Mouse (Mus musculus): ENCODE measurements around the gene Nol10. TPM values are rescaled to one million over a fixed set of nuclear protein-coding genes. Genes with fewer than 3 reads are reported as not detected.

The Nol10 gene
- polyA plus RNA-seq, 2 experiments = 7.4 to 10.0 TPM

DNA sequence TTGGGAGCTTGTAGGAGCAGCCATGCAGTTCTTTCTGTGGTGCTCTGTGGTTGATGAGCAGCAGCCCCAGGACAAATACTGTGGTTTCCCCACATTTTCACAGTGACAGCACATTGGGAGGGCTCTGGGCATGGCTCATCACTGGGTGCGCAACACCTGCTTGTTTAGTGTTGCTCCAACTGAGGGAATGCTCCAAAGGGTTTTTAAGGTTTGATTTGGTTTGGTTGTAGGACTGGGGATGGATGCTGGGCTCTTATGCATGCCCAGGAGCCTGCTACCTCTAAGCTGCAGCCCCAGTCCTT, 39.8 kb downstream of the Nol10 start:
- Histone ChIP-seq H3K27ac (no peak overlapping the region), H3K27me3 (ENCODE audit: control insufficient read depth, insufficient read depth, low read length) (no peaks in the 10 kb centered on the region), H3K36me3 (replicated peaks; ENCODE audit: control insufficient read depth, insufficient read depth, low read depth) (no peaks in the 10 kb centered on the region; the same call in 1 of the 2 replicates), H3K9ac (replicated peaks) (no peak overlapping the region), H3K4me3 (ENCODE audit: insufficient read depth in 1 of 2, low read depth in 2 of 2, low read length in 2 of 2) (no peak overlapping the region), H3K4me2 (ENCODE audit: low read depth) (no peak overlapping the region), H3K9me3 (ENCODE audit: control insufficient read depth, low read length) (no peaks in the 10 kb centered on the region), H3K4me1 (replicated peaks; ENCODE audit: control insufficient read depth in 2 of 2, insufficient read depth in 2 of 2, low read length in 1 of 2) (no peaks in the 10 kb centered on the region)
- WGBS (ENCODE audit: insufficient replicate concordance) = 89% methylated on average over 1 of the region's 1 CpGs
- ATAC-seq (ENCODE audit: insufficient read depth) = no peak
- DNase-seq (ENCODE audit: low read depth in 3 of 3, low spot score in 3 of 3) = no peak
- TF ChIP-seq EP300 (IDR thresholded peaks at IDR 0.05; ENCODE audit: low read depth) (no peak), CTCF (IDR thresholded peaks at IDR 0.05; ENCODE audit: low read depth) (no peak)

DNA sequence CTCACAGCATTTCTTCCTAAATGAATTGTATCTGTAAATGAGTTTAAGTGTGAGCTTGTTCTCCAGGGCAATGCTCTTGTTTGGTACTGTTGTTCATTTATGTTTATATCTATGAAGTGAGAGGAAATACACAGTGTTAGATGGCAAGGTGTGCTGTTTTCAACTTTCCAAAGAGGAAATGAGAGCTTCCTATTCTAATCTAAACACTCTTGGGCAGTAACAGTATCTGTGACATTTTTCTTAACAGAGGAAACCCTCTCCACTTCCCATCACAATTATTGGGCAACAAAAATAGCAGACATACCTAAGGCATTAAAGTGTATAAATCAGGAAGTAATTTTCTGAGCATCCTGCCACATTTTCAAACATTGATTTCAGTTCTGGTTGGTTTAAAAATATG, 41.8 kb downstream of the Nol10 start:
- ATAC-seq (ENCODE audit: insufficient read depth) = no peak
- no peak overlapping the region for H3K4me2 ChIP-seq (ENCODE audit: low read depth)
- no peak overlapping the region for H3K27ac ChIP-seq
- no peaks in the 10 kb centered on the region for H3K9me3 ChIP-seq (ENCODE audit: control insufficient read depth, low read length)
- H3K4me1 ChIP-seq (replicated peaks; ENCODE audit: control insufficient read depth in 2 of 2, insufficient read depth in 2 of 2, low read length in 1 of 2) = no peaks in the 10 kb centered on the region
- TF ChIP-seq EP300 (IDR thresholded peaks at IDR 0.05; ENCODE audit: low read depth) (no peak), CTCF (IDR thresholded peaks at IDR 0.05; ENCODE audit: low read depth) (no peak)
- no peaks in the 10 kb centered on the region for H3K27me3 ChIP-seq (ENCODE audit: control insufficient read depth, insufficient read depth, low read length)
- H3K36me3 ChIP-seq (replicated peaks; ENCODE audit: control insufficient read depth, insufficient read depth, low read depth) = no peaks in the 10 kb centered on the region
- H3K9ac ChIP-seq (replicated peaks) = no peak overlapping the region
- H3K4me3 ChIP-seq (ENCODE audit: insufficient read depth in 1 of 2, low read depth in 2 of 2, low read length in 2 of 2) = no peak overlapping the region
- DNase-seq (ENCODE audit: low read depth in 3 of 3, low spot score in 3 of 3) = no peak

DNA sequence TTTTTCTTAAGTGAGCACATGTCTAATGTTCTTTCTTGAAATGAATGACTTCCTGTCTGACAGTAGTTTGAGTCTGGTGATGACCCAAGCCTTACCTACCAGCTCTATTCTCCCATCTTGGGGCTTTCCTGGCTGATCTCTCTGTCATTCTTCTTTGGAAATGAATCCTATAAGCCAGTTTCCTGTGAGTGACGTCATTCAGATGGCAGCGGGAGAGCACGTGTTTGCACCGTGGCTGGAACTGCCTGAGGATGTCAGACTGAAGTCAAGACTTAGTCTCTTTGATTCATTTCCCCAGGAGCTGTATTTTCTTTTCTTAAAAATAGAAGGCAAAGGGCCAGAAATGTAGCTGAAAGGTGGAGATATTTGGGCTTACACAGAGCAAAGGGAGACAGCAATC, 42.3 kb downstream of the Nol10 start:
- TF ChIP-seq EP300 (IDR thresholded peaks at IDR 0.05; ENCODE audit: low read depth) (no peak), CTCF (IDR thresholded peaks at IDR 0.05; ENCODE audit: low read depth) (no peak)
- no peaks in the 10 kb centered on the region for H3K9me3 ChIP-seq (ENCODE audit: control insufficient read depth, low read length)
- H3K4me3 ChIP-seq (ENCODE audit: insufficient read depth in 1 of 2, low read depth in 2 of 2, low read length in 2 of 2) = no peak overlapping the region
- no peak for ATAC-seq (ENCODE audit: insufficient read depth)
- WGBS (ENCODE audit: insufficient replicate concordance) = 55% methylated on average over 4 of the region's 4 CpGs
- no peaks in the 10 kb centered on the region for H3K4me1 ChIP-seq (replicated peaks; ENCODE audit: control insufficient read depth in 2 of 2, insufficient read depth in 2 of 2, low read length in 1 of 2)
- H3K27ac ChIP-seq = no peak overlapping the region
- no peaks in the 10 kb centered on the region for H3K27me3 ChIP-seq (ENCODE audit: control insufficient read depth, insufficient read depth, low read length)
- DNase-seq (ENCODE audit: low read depth in 3 of 3, low spot score in 3 of 3) = no peak
- no peak overlapping the region for H3K4me2 ChIP-seq (ENCODE audit: low read depth)
- no peaks in the 10 kb centered on the region for H3K36me3 ChIP-seq (replicated peaks; ENCODE audit: control insufficient read depth, insufficient read depth, low read depth)
- no peak overlapping the region for H3K9ac ChIP-seq (replicated peaks)

DNA sequence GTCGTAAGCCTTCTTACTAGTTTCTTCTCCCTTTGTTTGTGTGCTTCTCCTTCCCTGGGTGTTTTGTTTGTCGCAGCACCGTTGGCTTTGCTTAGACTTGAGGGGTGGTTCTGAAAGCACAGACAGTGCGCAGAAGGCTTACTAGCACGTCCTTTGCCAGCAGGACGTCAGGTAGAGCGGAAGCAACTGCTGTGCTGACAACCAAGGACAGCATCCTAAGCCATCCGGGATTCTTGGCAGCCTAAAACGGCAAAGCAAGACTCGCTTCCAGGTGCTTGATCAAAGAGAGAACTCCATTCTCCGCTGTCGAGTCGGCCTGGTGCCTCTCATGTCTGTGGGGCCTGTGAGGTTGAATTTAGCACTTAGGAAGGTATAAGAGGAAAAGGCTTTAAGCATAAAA, 44.9 kb downstream of the Nol10 start:
- 79% methylated on average over 13 of the region's 13 CpGs for WGBS (ENCODE audit: insufficient replicate concordance)
- Histone ChIP-seq H3K36me3 (replicated peaks; ENCODE audit: control insufficient read depth, insufficient read depth, low read depth) (no peaks in the 10 kb centered on the region), H3K4me3 (ENCODE audit: insufficient read depth in 1 of 2, low read depth in 2 of 2, low read length in 2 of 2) (no peak overlapping the region), H3K4me2 (ENCODE audit: low read depth) (no peak overlapping the region), H3K27ac (no peak overlapping the region), H3K27me3 (ENCODE audit: control insufficient read depth, insufficient read depth, low read length) (no peaks in the 10 kb centered on the region), H3K9me3 (ENCODE audit: control insufficient read depth, low read length) (no peaks in the 10 kb centered on the region), H3K9ac (replicated peaks) (no peak overlapping the region), H3K4me1 (replicated peaks; ENCODE audit: control insufficient read depth in 2 of 2, insufficient read depth in 2 of 2, low read length in 1 of 2) (no peaks in the 10 kb centered on the region)
- no peak for TF ChIP-seq EP300 (IDR thresholded peaks at IDR 0.05; ENCODE audit: low read depth)
- TF ChIP-seq CTCF (IDR thresholded peaks at IDR 0.05; ENCODE audit: low read depth) = no peak
- DNase-seq (ENCODE audit: low read depth in 3 of 3, low spot score in 3 of 3) = no peak
- ATAC-seq (ENCODE audit: insufficient read depth) = no peak

DNA sequence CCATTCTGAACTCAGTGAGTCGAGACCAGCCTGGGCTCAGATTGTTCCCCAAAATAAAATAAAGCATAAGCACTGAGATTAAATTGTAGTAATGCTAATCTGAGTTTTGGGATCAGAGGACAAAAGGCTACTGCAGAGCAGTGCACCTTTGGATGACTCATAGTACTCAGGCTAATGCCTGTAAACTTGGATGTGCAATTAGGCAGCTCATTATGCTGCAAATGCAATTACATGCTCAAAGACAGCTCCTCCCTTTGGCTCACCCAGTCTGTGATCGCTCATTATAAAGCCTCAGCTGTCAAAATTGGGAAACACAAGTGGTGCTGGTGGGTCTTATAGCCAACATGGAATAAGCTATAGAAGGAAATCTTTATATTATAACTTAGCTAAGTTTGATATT, 48.9 kb downstream of the Nol10 start:
- ATAC-seq (ENCODE audit: insufficient read depth) (no peak), DNase-seq (ENCODE audit: low read depth in 3 of 3, low spot score in 3 of 3) (no peak)
- TF ChIP-seq CTCF (IDR thresholded peaks at IDR 0.05; ENCODE audit: low read depth) = no peak
- TF ChIP-seq EP300 (IDR thresholded peaks at IDR 0.05; ENCODE audit: low read depth) = no peak
- H3K4me3 ChIP-seq (ENCODE audit: insufficient read depth in 1 of 2, low read depth in 2 of 2, low read length in 2 of 2) = no peak overlapping the region
- H3K27me3 ChIP-seq (ENCODE audit: control insufficient read depth, insufficient read depth, low read length) = no peaks in the 10 kb centered on the region
- H3K36me3 ChIP-seq (replicated peaks; ENCODE audit: control insufficient read depth, insufficient read depth, low read depth) = no peaks in the 10 kb centered on the region
- H3K4me2 ChIP-seq (ENCODE audit: low read depth) = no peak overlapping the region
- H3K9ac ChIP-seq (replicated peaks) = no peak overlapping the region
- WGBS (ENCODE audit: insufficient replicate concordance) = 65% methylated on average over 2 of the region's 2 CpGs
- no peaks in the 10 kb centered on the region for H3K4me1 ChIP-seq (replicated peaks; ENCODE audit: control insufficient read depth in 2 of 2, insufficient read depth in 2 of 2, low read length in 1 of 2)
- H3K9me3 ChIP-seq (ENCODE audit: control insufficient read depth, low read length) = no peaks in the 10 kb centered on the region
- H3K27ac ChIP-seq = no peak overlapping the region

DNA sequence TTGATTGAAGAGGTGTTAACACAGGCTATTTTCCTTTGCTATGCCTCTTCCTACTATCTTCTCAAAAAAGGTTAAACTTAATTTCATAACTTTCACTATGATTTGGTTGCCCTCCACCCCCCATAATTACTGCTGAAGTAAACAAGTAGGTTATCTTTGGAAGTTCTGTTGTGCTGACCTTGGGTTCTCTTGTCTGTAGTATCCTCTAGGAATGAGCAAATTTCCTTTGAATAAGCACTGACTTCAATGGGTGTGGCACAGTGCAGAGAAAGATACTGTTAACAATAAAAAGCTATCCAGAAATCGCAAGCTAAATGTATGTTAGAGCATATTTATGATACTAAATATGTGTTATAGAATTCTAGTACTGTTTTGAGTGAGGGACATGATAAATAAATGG, 53.2 kb downstream of the Nol10 start:
- Histone ChIP-seq H3K9ac (replicated peaks) (no peak overlapping the region), H3K36me3 (replicated peaks; ENCODE audit: control insufficient read depth, insufficient read depth, low read depth) (peaks cover 10% of the 10 kb centered on the region), H3K4me2 (ENCODE audit: low read depth) (no peak overlapping the region), H3K9me3 (ENCODE audit: control insufficient read depth, low read length) (no peaks in the 10 kb centered on the region), H3K27ac (no peak overlapping the region), H3K4me1 (replicated peaks; ENCODE audit: control insufficient read depth in 2 of 2, insufficient read depth in 2 of 2, low read length in 1 of 2) (no peaks in the 10 kb centered on the region), H3K27me3 (ENCODE audit: control insufficient read depth, insufficient read depth, low read length) (no peaks in the 10 kb centered on the region), H3K4me3 (ENCODE audit: insufficient read depth in 1 of 2, low read depth in 2 of 2, low read length in 2 of 2) (no peak overlapping the region)
- whole genome bisulfite sequencing (ENCODE audit: insufficient replicate concordance) = 71% methylated on average over 1 of the region's 1 CpGs
- TF ChIP-seq CTCF (IDR thresholded peaks at IDR 0.05; ENCODE audit: low read depth) (no peak), EP300 (IDR thresholded peaks at IDR 0.05; ENCODE audit: low read depth) (no peak)
- DNase-seq (ENCODE audit: low read depth in 3 of 3, low spot score in 3 of 3) (no peak), ATAC-seq (ENCODE audit: insufficient read depth) (no peak)
